Mouse (Mus musculus): ENCODE data around the gene Cyp8b1. TPM values are rescaled to one million over a fixed set of nuclear protein-coding genes. Genes with fewer than 3 reads are reported as not detected.
A peak's percentile ranks its signal among the peaks of the same experiment; 100 is the strongest.

Cyp8b1 gene
- total RNA-seq, 2 experiments from 2014 or later = not detected

GRCm38 (mm10) chr9:121923443-121923842, 7.3 kb upstream of the Cyp8b1 start:
- DNase-seq (ENCODE audit: low spot score in 2 of 2) = no peak
- intact Hi-C loops (cut with DNase I) = no loop called here

- no peak for DNase-seq (ENCODE audit: low spot score in 2 of 2)
- intact Hi-C loops (cut with DNase I) = no loop called here
These were observed 3.0 kb upstream of the Cyp8b1 start for GRCm38 (mm10) chr9:121919027-121919501.

- DNase-seq (ENCODE audit: low spot score in 2 of 2) = no peak
- intact Hi-C loops (cut with DNase I) = no loop called here
These were observed 1.0 kb downstream of the Cyp8b1 start for GRCm38 (mm10) chr9:121915056-121915455.

- intact Hi-C loops (cut with DNase I) = no loop called here
- DNase-seq (ENCODE audit: low spot score in 2 of 2) = no peak
These were observed 1.8 kb downstream of the Cyp8b1 start for GRCm38 (mm10) chr9:121914226-121914757.

GRCm38 (mm10) chr9:121912786-121913185, 3.3 kb downstream of the Cyp8b1 start:
- intact Hi-C loops (cut with DNase I) = no loop called here
- DNase-seq (ENCODE audit: low spot score in 2 of 2) = no peak

- intact Hi-C loops (cut with DNase I) = no loop called here
- DNase-seq (ENCODE audit: low spot score in 2 of 2) = no peak
These were observed 4.9 kb downstream of the Cyp8b1 start for GRCm38 (mm10) chr9:121911196-121911595.

GRCm38 (mm10) chr9:121909635-121910034, 6.5 kb downstream of the Cyp8b1 start:
- DNase-seq (ENCODE audit: low spot score in 2 of 2) = no peak
- intact Hi-C loops (cut with DNase I) = no loop called here

GRCm38 (mm10) chr9:121908321-121908720, 7.8 kb downstream of the Cyp8b1 start:
- intact Hi-C loops (cut with DNase I) = no loop called here
- DNase-seq (ENCODE audit: low spot score in 2 of 2) = no peak

- intact Hi-C loops (cut with DNase I) = no loop called here
- DNase-seq (ENCODE audit: low spot score in 2 of 2) = no peak
These were observed 8.6 kb downstream of the Cyp8b1 start for GRCm38 (mm10) chr9:121907356-121908070.

- no peak for DNase-seq (ENCODE audit: low spot score in 2 of 2)
These were observed 9.6 kb downstream of the Cyp8b1 start for GRCm38 (mm10) chr9:121906456-121906855.

GRCm38 (mm10) chr9:121905556-121906185, 10.4 kb downstream of the Cyp8b1 start:
- peak; percentile 35 to 78 for DNase-seq (ENCODE audit: low spot score in 2 of 2)
- intact Hi-C loops (cut with DNase I) = no loop called here

More at GRCm38 (mm10) chr9:121906456-121906855, 9.6 kb downstream of the Cyp8b1 start:
- intact Hi-C loops (cut with DNase I) = no loop called here

GRCm38 (mm10) chr9:121904946-121905345, 11.2 kb downstream of the Cyp8b1 start:
- no peak for DNase-seq (ENCODE audit: low spot score in 2 of 2)
- intact Hi-C loops (cut with DNase I) = no loop called here

- intact Hi-C loops (cut with DNase I) = no loop called here
- DNase-seq (ENCODE audit: low spot score in 2 of 2) = no peak
These were observed 11.8 kb downstream of the Cyp8b1 start for GRCm38 (mm10) chr9:121904319-121904718.

- DNase-seq (ENCODE audit: low spot score in 2 of 2) = no peak
- intact Hi-C loops (cut with DNase I) = no loop called here
These were observed 12.4 kb downstream of the Cyp8b1 start for GRCm38 (mm10) chr9:121903476-121904305.

- intact Hi-C loops (cut with DNase I) = no loop called here
- DNase-seq (ENCODE audit: low spot score in 2 of 2) = no peak
These were observed 14.1 kb downstream of the Cyp8b1 start for GRCm38 (mm10) chr9:121901710-121902700.

GRCm38 (mm10) chr9:121900282-121900855, 15.7 kb downstream of the Cyp8b1 start:
- no peak for DNase-seq (ENCODE audit: low spot score in 2 of 2)
- intact Hi-C loops (cut with DNase I) = no loop called here

GRCm38 (mm10) chr9:121899306-121899705, 16.8 kb downstream of the Cyp8b1 start:
- intact Hi-C loops (cut with DNase I) = no loop called here
- DNase-seq (ENCODE audit: low spot score in 2 of 2) = no peak

- intact Hi-C loops (cut with DNase I) = no loop called here
- no peak for DNase-seq (ENCODE audit: low spot score in 2 of 2)
These were observed 17.9 kb downstream of the Cyp8b1 start, which contains the start of gene Ackr2 for GRCm38 (mm10) chr9:121898245-121898644. TSS of gene Ackr2 (plus strand) at chr9:121898355.

Measured in left cerebral cortex, postnatal 25 days (tissue).